Mouse (Mus musculus): ENCODE results near the gene Sgcd. TPM values are rescaled to one million over a fixed set of nuclear protein-coding genes. Genes with fewer than 3 reads are reported as not detected.
A peak's percentile ranks its signal among the peaks of the same experiment; 100 is the strongest.

The Sgcd gene
- polyA plus RNA-seq, 1 experiment from 2014 or later = 4.0 TPM

GRCm38 (mm10) chr11:47014278-47014677, 974.5 kb downstream of the Sgcd start:
- no peaks in the 10 kb centered on the region for H3K9me3 ChIP-seq
- H3K4me1 ChIP-seq (replicated peaks) = 0 out of 2 replicates have a peak, but pooled peaks cover 6% of the 10 kb centered on the region
- ATAC-seq (ENCODE audit: low FRiP score) = no peak
- no peaks in the 10 kb centered on the region for H3K27me3 ChIP-seq
- no peak overlapping the region for H3K4me2 ChIP-seq
- no peak overlapping the region for H3K9ac ChIP-seq
- H3K27ac ChIP-seq = no peak overlapping the region
- no peak overlapping the region for H3K4me3 ChIP-seq
- H3K36me3 ChIP-seq = no peaks in the 10 kb centered on the region

GRCm38 (mm10) chr11:47010166-47010565, 978.6 kb downstream of the Sgcd start:
- Histone ChIP-seq H3K9ac (no peak overlapping the region), H3K4me3 (no peak overlapping the region), H3K9me3 (no peaks in the 10 kb centered on the region), H3K4me2 (no peak overlapping the region), H3K36me3 (no peaks in the 10 kb centered on the region), H3K27me3 (no peaks in the 10 kb centered on the region), H3K4me1 (replicated peaks) (no peaks in the 10 kb centered on the region), H3K27ac (no peak overlapping the region)
- ATAC-seq (ENCODE audit: low FRiP score) = no peak

- no peak overlapping the region for H3K4me2 ChIP-seq
- no peak overlapping the region for H3K9ac ChIP-seq
- no peak overlapping the region for H3K4me3 ChIP-seq
- no peaks in the 10 kb centered on the region for H3K36me3 ChIP-seq
- no peaks in the 10 kb centered on the region for H3K4me1 ChIP-seq (replicated peaks)
- no peaks in the 10 kb centered on the region for H3K9me3 ChIP-seq
- ATAC-seq (ENCODE audit: low FRiP score) = no peak
- 68% methylated on average over 1 of the region's 1 CpGs for WGBS
- H3K27ac ChIP-seq = no peak overlapping the region
- H3K27me3 ChIP-seq = no peaks in the 10 kb centered on the region
Observed at GRCm38 (mm10) chr11:47005301-47005875, 983.4 kb downstream of the Sgcd start.

- no peaks in the 10 kb centered on the region for H3K27me3 ChIP-seq
- WGBS = 26% methylated on average over 4 of the region's 4 CpGs
- H3K27ac ChIP-seq = no peak overlapping the region
- H3K4me2 ChIP-seq = no peak overlapping the region
- no peak for ATAC-seq (ENCODE audit: low FRiP score)
- H3K4me3 ChIP-seq = no peak overlapping the region
- no peak overlapping the region for H3K9ac ChIP-seq
- H3K4me1 ChIP-seq (replicated peaks) = peaks cover 6% of the 10 kb centered on the region; the same call in 1 of the 2 replicates
- H3K9me3 ChIP-seq = no peaks in the 10 kb centered on the region
- no peaks in the 10 kb centered on the region for H3K36me3 ChIP-seq
Observed at GRCm38 (mm10) chr11:46939311-46939710, 1049.5 kb downstream of the Sgcd start.

- Histone ChIP-seq H3K9ac (no peak overlapping the region), H3K27me3 (no peaks in the 10 kb centered on the region), H3K36me3 (no peaks in the 10 kb centered on the region), H3K9me3 (no peaks in the 10 kb centered on the region), H3K27ac (no peak overlapping the region), H3K4me1 (replicated peaks) (no peaks in the 10 kb centered on the region), H3K4me3 (no peak overlapping the region), H3K4me2 (no peak overlapping the region)
- no peak for ATAC-seq (ENCODE audit: low FRiP score)
- 94% methylated on average over 1 of the region's 1 CpGs for WGBS
Observed at GRCm38 (mm10) chr11:46924946-46925345, 1063.8 kb downstream of the Sgcd start.

GRCm38 (mm10) chr11:46920244-46920643, 1068.5 kb downstream of the Sgcd start:
- Histone ChIP-seq H3K36me3 (no peaks in the 10 kb centered on the region), H3K4me1 (replicated peaks) (no peaks in the 10 kb centered on the region), H3K27ac (no peak overlapping the region), H3K27me3 (no peaks in the 10 kb centered on the region), H3K9ac (no peak overlapping the region), H3K9me3 (no peaks in the 10 kb centered on the region), H3K4me2 (no peak overlapping the region), H3K4me3 (no peak overlapping the region)
- WGBS = 95% methylated on average over 1 of the region's 1 CpGs
- 0 out of 2 replicates have a peak, but pooled peaks have one; percentile 49 for ATAC-seq (ENCODE audit: low FRiP score)

GRCm38 (mm10) chr11:46912656-46913237, 1076.0 kb downstream of the Sgcd start:
- Histone ChIP-seq H3K4me3 (no peak overlapping the region), H3K27ac (no peak overlapping the region), H3K9me3 (no peaks in the 10 kb centered on the region), H3K9ac (no peak overlapping the region), H3K4me1 (replicated peaks) (no peaks in the 10 kb centered on the region), H3K36me3 (no peaks in the 10 kb centered on the region), H3K4me2 (no peak overlapping the region), H3K27me3 (no peaks in the 10 kb centered on the region)
- ATAC-seq (ENCODE audit: low FRiP score) = no peak
- 87% methylated on average over 5 of the region's 5 CpGs for WGBS

- H3K9me3 ChIP-seq = no peaks in the 10 kb centered on the region
- ATAC-seq (ENCODE audit: low FRiP score) = no peak
- 75% methylated on average over 1 of the region's 1 CpGs for WGBS
- no peak overlapping the region for H3K27ac ChIP-seq
- H3K27me3 ChIP-seq = no peaks in the 10 kb centered on the region
- no peak overlapping the region for H3K4me2 ChIP-seq
- no peak overlapping the region for H3K9ac ChIP-seq
- H3K36me3 ChIP-seq = no peaks in the 10 kb centered on the region
- no peaks in the 10 kb centered on the region for H3K4me1 ChIP-seq (replicated peaks)
- no peak overlapping the region for H3K4me3 ChIP-seq
Observed at GRCm38 (mm10) chr11:46904281-46904680, 1084.5 kb downstream of the Sgcd start.

GRCm38 (mm10) chr11:46889093-46889492, 1099.7 kb downstream of the Sgcd start:
- 75% methylated on average over 3 of the region's 3 CpGs for whole genome bisulfite sequencing
- H3K36me3 ChIP-seq = no peaks in the 10 kb centered on the region

GRCm38 (mm10) chr11:46882456-46882855, 1106.3 kb downstream of the Sgcd start:
- Histone ChIP-seq H3K9ac (no peak overlapping the region), H3K4me1 (replicated peaks) (no peaks in the 10 kb centered on the region), H3K4me3 (no peak overlapping the region), H3K27me3 (no peaks in the 10 kb centered on the region), H3K27ac (no peak overlapping the region), H3K4me2 (no peak overlapping the region), H3K9me3 (no peaks in the 10 kb centered on the region), H3K36me3 (no peaks in the 10 kb centered on the region)
- 90% methylated on average over 2 of the region's 2 CpGs for WGBS
- no peak for ATAC-seq (ENCODE audit: low FRiP score)

More at GRCm38 (mm10) chr11:46889093-46889492, 1099.7 kb downstream of the Sgcd start:
- no peak overlapping the region for H3K27ac ChIP-seq
- H3K4me1 ChIP-seq (replicated peaks) = no peaks in the 10 kb centered on the region
- H3K4me3 ChIP-seq = no peak overlapping the region
- ATAC-seq (ENCODE audit: low FRiP score) = no peak
- H3K9me3 ChIP-seq = no peaks in the 10 kb centered on the region
- no peak overlapping the region for H3K4me2 ChIP-seq
- no peak overlapping the region for H3K9ac ChIP-seq
- H3K27me3 ChIP-seq = no peaks in the 10 kb centered on the region

GRCm38 (mm10) chr11:46875774-46876173, 1113.0 kb downstream of the Sgcd start:
- 100% methylated on average over 1 of the region's 1 CpGs for WGBS
- no peak for ATAC-seq (ENCODE audit: low FRiP score)
- Histone ChIP-seq H3K27me3 (no peaks in the 10 kb centered on the region), H3K4me2 (no peak overlapping the region), H3K36me3 (no peaks in the 10 kb centered on the region), H3K27ac (no peak overlapping the region), H3K9me3 (no peaks in the 10 kb centered on the region), H3K4me1 (replicated peaks) (no peaks in the 10 kb centered on the region), H3K9ac (no peak overlapping the region), H3K4me3 (no peak overlapping the region)

- Histone ChIP-seq H3K4me1 (replicated peaks) (no peaks in the 10 kb centered on the region), H3K9ac (no peak overlapping the region), H3K36me3 (no peaks in the 10 kb centered on the region), H3K27me3 (no peaks in the 10 kb centered on the region), H3K4me2 (no peak overlapping the region), H3K27ac (no peak overlapping the region), H3K9me3 (no peaks in the 10 kb centered on the region), H3K4me3 (no peak overlapping the region)
- WGBS = 80% methylated on average over 7 of the region's 7 CpGs
- ATAC-seq (ENCODE audit: low FRiP score) = no peak
Observed at GRCm38 (mm10) chr11:46868594-46868993, 1120.2 kb downstream of the Sgcd start.

- Histone ChIP-seq H3K27me3 (no peaks in the 10 kb centered on the region), H3K36me3 (no peaks in the 10 kb centered on the region), H3K9ac (no peak overlapping the region), H3K9me3 (no peaks in the 10 kb centered on the region), H3K4me1 (replicated peaks) (no peaks in the 10 kb centered on the region), H3K4me3 (no peak overlapping the region), H3K27ac (no peak overlapping the region), H3K4me2 (no peak overlapping the region)
- 0 out of 2 replicates have a peak, but pooled peaks have one; percentile 57 for ATAC-seq (ENCODE audit: low FRiP score)
- 83% methylated on average over 1 of the region's 1 CpGs for WGBS
Observed at GRCm38 (mm10) chr11:46864809-46865208, 1124.0 kb downstream of the Sgcd start.

All from hindbrain, embryonic 13.5 days (tissue).